Mouse (Mus musculus) liver, embryonic 11.5 days (tissue): Measurements from ENCODE around the gene Pamr1. TPM values are rescaled to one million over a fixed set of nuclear protein-coding genes. Genes with fewer than 3 reads are reported as not detected.

Experiments used
- ATAC-seq: fragments of 200-750 bp; cut with Nextera tagmentation; replicated peaks from 2 replicates; pipeline ENCODE4 v1.8.0; 2017; ENCODE audit warnings: moderate number of reproducible peaks, mild to moderate bottlenecking, moderate TSS enrichment, moderate library complexity; ENCODE audit not compliant: low FRiP score
- DNase-seq: peaks from one replicate; pipeline ENCODE4 v3.0.0-alpha.2; 2017; ENCODE audit warnings: low spot score
- H3K27ac ChIP-seq: fragments of 300-500 bp; sonication (generic); 2 replicates; pipeline ENCODE4 v1.5.1; 2014; ENCODE audit warnings: mild to moderate bottlenecking, low read depth, low read length, control low read depth
- H3K27me3 ChIP-seq: fragments of 300-500 bp; sonication (generic); replicated peaks from 2 replicates; pipeline ENCODE4 v1.6.1; 2014; ENCODE audit warnings: low read length, mixed read lengths; ENCODE audit not compliant: control insufficient read depth, insufficient read depth
- H3K36me3 ChIP-seq: fragments of 300-500 bp; sonication (generic); 2 replicates; pipeline ENCODE4 v1.6.1; 2014; ENCODE audit warnings: mild to moderate bottlenecking, low read length, moderate library complexity, mixed read lengths; ENCODE audit not compliant: control insufficient read depth, insufficient read depth
- H3K4me1 ChIP-seq: fragments of 300-500 bp; sonication (generic); replicated peaks from 2 replicates; pipeline ENCODE4 v1.6.1; 2014; ENCODE audit warnings: low read length, mixed read lengths; ENCODE audit not compliant: control insufficient read depth, insufficient read depth
- H3K4me2 ChIP-seq: fragments of 300-500 bp; sonication (generic); 2 replicates; pipeline ENCODE4 v1.6.1; 2014; ENCODE audit warnings: mild to moderate bottlenecking, control low read depth, moderate library complexity
- H3K4me3 ChIP-seq: fragments of 300-500 bp; sonication (generic); 2 replicates; pipeline ENCODE4 v1.5.1; 2014; ENCODE audit warnings: low read depth, low read length, control low read depth
- H3K9ac ChIP-seq: fragments of 300-500 bp; sonication (generic); 2 replicates; pipeline ENCODE4 v1.6.1; 2014; ENCODE audit warnings: low read depth, low read length, control low read depth
- H3K9me3 ChIP-seq: fragments of 300-500 bp; sonication (generic); 2 replicates; pipeline ENCODE4 v1.6.1; 2016; ENCODE audit warnings: low read length, inconsistent platforms, mixed read lengths; ENCODE audit not compliant: control insufficient read depth
- WGBS: fragments of 180-500 bp; shearing (Covaris S2); extraction: QIAGEN DNeasy Blood & Tissue Kit; methylation state at CpG from one replicate; pipeline ENCODE4 v1.1.7; 2014; 5-methylcytosine and 5-hydroxymethylcytosine counted together
- polyA plus RNA-seq: library from polyadenylated mRNA; unstranded; fragments of >200 nt; fragmentation: Nextera tagmentation; extraction: Ambion mirVana; gene quantifications from 2 replicates; pipeline ENCODE4 v1.2.1, GENCODE M21; 2014

The Pamr1 gene
- polyA plus RNA-seq, result 3.3 and 4.7 TPM in 2 replicates

DNA sequence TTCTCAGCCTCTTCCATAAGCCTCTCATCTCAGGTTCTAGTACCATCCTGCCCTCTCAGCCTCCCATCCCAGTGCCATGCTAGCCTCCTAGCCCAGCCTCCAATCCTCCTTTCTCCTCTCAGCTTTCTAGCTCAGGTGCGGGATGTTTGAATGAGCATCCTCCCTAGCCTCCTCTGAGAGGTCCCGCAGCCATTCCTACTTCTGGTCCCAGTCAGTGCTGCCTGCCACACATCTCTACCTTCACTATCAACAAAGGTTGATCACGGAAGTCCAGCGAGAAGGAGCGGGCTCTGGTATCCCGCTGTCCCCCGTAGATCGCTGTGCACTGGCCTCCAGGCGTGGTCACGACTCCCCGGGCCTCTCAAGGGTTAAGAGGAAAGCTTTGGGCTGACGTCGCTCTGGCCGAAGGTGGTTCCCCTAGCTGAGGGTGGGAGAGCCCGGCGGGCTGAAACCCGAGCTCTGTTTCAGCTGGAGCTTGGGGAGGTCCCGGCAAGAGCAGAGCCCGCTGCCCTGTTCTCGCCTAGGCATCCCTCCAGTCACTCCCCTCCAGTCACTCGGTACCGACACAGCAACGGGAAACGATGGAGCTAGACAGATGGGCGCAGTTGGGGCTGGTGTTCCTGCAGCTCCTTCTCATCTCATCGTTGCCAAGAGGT lies at the start of gene Pamr1:
Pamr1 (plus strand) TSS at position 402 of the 656 bp plus-strand sequence.
- DNase-seq (no peak), ATAC-seq (peak; percentile 48)
- H3K27me3 ChIP-seq, result peaks cover 16% of the 10 kb centered on the region
- no peaks in the 10 kb centered on the region; the same call in 1 of the 2 replicates for H3K9me3 ChIP-seq
- peak within 1 kb of the TSS; percentile 38 for H3K4me3 ChIP-seq
- no peak within 1 kb of the TSS for H3K27ac ChIP-seq
- peak within 1 kb of the TSS; percentile 59 for H3K4me2 ChIP-seq
- H3K4me1 ChIP-seq, result 0 out of 2 replicates have a peak, but pooled peaks cover 3% of the 10 kb centered on the region
- no peaks in the 10 kb centered on the region for H3K36me3 ChIP-seq
- H3K9ac ChIP-seq, result no peak within 1 kb of the TSS
- 3% methylated on average over 26 of the region's 26 CpGs for WGBS

DNA sequence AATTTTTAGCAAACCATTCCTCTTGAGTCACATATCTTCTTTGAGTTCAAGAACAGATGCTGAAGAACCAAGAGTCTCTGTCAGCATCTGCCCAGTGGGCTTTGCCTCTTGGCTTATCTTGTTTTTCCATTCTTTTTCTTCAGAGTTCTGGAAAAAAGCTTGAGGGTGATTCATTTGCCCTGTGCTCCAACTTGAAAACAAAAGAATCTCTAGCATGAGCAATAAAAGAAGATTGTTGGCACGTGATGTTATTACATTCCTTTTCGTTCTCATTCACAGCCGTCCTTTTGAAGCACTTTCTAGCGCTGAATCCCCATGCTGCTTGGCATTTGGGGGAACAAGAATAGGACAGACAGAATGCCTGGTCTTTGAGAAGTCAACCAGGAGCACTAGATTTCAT lies 42.2 kb upstream of the Pamr1 start:
- no peaks in the 10 kb centered on the region for H3K27me3 ChIP-seq
- H3K36me3 ChIP-seq, result no peaks in the 10 kb centered on the region
- H3K9me3 ChIP-seq, result no peaks in the 10 kb centered on the region
- H3K9ac ChIP-seq, result no peak overlapping the region
- H3K4me2 ChIP-seq, result no peak overlapping the region
- DNase-seq (no peak), ATAC-seq (no peak)
- WGBS, result 64% methylated on average over 4 of the region's 4 CpGs
- no peak overlapping the region for H3K4me3 ChIP-seq
- H3K27ac ChIP-seq, result no peak overlapping the region
- H3K4me1 ChIP-seq, result no peaks in the 10 kb centered on the region

DNA sequence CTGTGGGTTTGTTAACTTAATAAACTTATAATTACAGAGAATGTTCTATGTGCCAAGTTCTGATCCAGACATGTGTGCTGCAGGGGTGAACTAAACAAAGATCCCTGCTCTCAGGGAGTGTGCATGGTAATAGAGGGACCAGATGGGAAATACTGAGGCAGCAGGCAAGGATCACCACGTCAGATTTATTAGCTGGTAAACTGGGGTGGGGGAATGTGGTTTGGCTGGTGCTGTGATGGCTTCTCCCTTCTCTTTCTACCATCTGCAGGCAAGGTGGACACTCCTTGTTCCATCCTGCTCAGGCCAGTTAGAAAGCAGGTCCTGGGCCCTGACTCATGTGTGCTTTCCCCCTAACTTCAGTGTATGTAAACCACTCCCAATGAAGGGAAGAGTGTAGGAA lies 41.7 kb upstream of the Pamr1 start:
- Histone ChIP-seq H3K9ac (no peak overlapping the region), H3K4me3 (no peak overlapping the region), H3K36me3 (no peaks in the 10 kb centered on the region), H3K27me3 (no peaks in the 10 kb centered on the region), H3K27ac (no peak overlapping the region), H3K4me1 (no peaks in the 10 kb centered on the region), H3K9me3 (no peaks in the 10 kb centered on the region), H3K4me2 (no peak overlapping the region)
- DNase-seq (no peak), ATAC-seq (no peak)
- 56% methylated on average over 1 of the region's 1 CpGs for WGBS

DNA sequence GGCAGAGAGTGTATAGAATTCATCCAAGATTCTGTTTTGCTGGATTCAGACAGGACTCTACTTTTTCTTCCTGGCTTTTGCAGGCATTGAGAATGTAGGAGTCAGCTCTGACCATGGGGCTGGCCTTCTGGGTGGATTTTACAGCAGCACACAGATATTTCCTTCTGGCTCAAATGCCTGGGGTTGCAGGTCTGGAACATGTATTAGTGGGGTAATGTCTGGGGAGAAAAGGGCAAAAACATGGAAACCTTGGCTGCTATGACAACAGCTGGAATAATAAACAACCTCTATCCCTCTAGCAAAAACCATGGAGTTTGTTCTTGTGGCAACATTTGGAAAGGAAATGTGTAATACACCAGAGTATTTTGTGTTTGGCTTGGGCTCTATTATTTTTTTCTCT lies 29.9 kb upstream of the Pamr1 start:
- Histone ChIP-seq H3K9me3 (no peaks in the 10 kb centered on the region), H3K4me1 (no peaks in the 10 kb centered on the region), H3K27ac (no peak overlapping the region), H3K36me3 (no peaks in the 10 kb centered on the region), H3K9ac (no peak overlapping the region), H3K4me2 (no peak overlapping the region), H3K27me3 (no peaks in the 10 kb centered on the region), H3K4me3 (no peak overlapping the region)
- ATAC-seq, result no peak
- DNase-seq, result no peak

DNA sequence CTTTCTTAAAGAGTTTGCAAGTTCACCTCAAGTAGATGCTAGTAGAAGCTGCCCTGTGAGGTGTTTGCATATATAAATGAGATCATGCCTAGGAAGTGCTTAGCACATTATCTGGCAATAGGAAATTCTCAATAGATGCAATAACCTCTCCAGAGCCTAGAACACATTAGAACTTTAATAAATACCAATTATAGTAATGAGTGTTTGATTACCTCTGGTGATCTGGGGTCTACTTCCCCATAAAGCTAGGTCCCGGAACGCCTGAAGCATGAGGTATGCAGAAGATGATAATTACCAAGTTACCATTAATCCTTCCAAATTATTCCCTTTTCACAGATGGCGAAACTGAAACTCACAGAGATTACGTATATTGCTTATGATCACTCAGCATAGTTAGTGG lies 22.2 kb upstream of the Pamr1 start:
- no peak overlapping the region for H3K4me2 ChIP-seq
- WGBS, result 88% methylated on average over 4 of the region's 4 CpGs
- H3K9me3 ChIP-seq, result no peaks in the 10 kb centered on the region
- no peaks in the 10 kb centered on the region for H3K4me1 ChIP-seq
- H3K9ac ChIP-seq, result no peak overlapping the region
- no peaks in the 10 kb centered on the region for H3K27me3 ChIP-seq
- H3K27ac ChIP-seq, result no peak overlapping the region
- H3K4me3 ChIP-seq, result no peak overlapping the region
- no peak for ATAC-seq
- H3K36me3 ChIP-seq, result no peaks in the 10 kb centered on the region
- no peak for DNase-seq

DNA sequence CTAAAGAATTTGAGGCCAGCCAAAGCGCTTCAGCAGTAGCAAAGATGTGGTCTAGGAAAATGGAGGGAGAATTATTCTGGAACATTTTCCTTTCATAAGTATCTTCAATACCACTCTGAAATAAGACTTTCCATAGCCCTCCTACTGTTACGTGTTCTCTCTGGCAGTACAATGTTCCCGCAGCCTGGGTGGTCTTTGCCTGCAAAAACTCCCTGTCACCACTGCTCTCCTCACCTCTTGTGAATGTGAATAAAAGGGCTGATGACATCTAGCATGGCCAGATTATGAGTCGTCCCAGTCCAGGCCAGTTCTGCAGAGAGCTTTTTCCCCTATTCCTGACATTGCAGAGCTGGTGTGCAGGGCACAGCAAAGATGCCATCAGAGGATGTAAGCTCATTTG lies 16.4 kb upstream of the Pamr1 start:
- DNase-seq (no peak), ATAC-seq (no peak)
- 76% methylated on average over 4 of the region's 4 CpGs for WGBS
- no peak overlapping the region for H3K4me2 ChIP-seq
- H3K4me1 ChIP-seq, result no peaks in the 10 kb centered on the region
- no peak overlapping the region for H3K9ac ChIP-seq
- no peak overlapping the region for H3K4me3 ChIP-seq
- H3K36me3 ChIP-seq, result no peaks in the 10 kb centered on the region
- H3K27me3 ChIP-seq, result no peaks in the 10 kb centered on the region
- H3K9me3 ChIP-seq, result no peaks in the 10 kb centered on the region
- no peak overlapping the region for H3K27ac ChIP-seq

DNA sequence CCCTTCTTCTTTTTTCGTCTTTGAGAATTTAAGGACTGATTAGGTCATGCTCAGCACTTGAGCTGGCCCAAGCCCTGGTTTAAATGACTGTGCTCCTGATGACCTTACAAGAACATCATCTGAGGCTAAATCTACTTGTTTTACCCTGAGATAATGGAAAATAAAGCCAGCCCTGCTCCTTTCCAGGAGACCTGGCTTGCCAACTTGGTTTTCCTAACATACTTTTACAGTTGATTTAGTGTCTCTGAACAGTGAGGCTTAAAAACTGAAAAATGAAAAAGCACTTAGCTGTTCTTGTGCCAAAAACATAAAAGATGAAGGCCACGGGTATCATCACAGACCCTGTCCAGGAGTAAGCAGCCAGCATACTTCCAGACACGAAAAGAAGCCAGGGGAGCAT lies 13.0 kb upstream of the Pamr1 start:
- 56% methylated on average over 3 of the region's 3 CpGs for WGBS
- Histone ChIP-seq H3K9ac (no peak overlapping the region), H3K27me3 (no peaks in the 10 kb centered on the region), H3K4me3 (no peak overlapping the region), H3K9me3 (no peaks in the 10 kb centered on the region), H3K4me1 (no peaks in the 10 kb centered on the region), H3K36me3 (no peaks in the 10 kb centered on the region), H3K27ac (no peak overlapping the region), H3K4me2 (no peak overlapping the region)
- DNase-seq (no peak), ATAC-seq (no peak)

DNA sequence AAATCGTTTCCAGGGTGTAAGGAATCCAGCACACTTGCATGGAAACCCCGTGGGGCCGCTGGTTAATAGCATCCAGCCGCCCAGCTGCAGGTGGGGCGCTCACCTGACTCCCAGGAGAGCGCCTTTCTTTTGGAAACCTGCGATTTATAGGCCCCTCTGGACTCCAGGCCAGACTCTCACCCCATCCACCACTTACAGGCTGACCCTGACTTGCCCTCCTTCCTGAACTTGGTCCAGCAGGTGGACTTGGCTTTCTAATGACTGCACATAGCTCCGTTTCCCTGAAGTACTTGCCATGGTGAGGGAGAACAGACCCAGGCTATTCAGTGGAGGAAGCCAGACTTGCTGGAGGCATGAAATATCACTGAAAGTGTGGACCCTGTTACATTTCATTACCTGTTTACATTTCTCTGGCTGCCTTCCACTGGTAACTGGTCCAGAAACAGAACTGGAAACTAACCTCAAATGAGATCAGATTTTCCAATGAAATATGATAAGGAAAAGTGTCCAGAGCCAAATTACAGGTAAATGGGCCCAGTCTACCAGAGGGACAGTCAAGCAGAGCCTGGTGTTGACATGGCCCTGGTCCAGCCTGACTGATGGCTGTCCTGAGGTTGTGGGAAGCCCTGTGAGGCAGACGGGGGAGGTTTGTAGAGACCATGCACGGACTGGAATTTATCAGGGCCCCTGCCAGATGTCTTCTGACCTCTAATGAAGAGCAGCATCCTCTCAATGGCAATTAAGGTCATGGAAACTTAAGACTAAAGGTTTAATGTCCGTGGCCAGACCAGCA lies 9.2 kb upstream of the Pamr1 start:
- H3K9ac ChIP-seq, result no peak overlapping the region
- no peak overlapping the region for H3K4me2 ChIP-seq
- WGBS, result 55% methylated on average over 11 of the region's 11 CpGs
- H3K9me3 ChIP-seq, result no peaks in the 10 kb centered on the region
- no peaks in the 10 kb centered on the region for H3K4me1 ChIP-seq
- ATAC-seq (no peak), DNase-seq (no peak)
- H3K27ac ChIP-seq, result no peak overlapping the region
- H3K36me3 ChIP-seq, result no peaks in the 10 kb centered on the region
- no peak overlapping the region for H3K4me3 ChIP-seq
- no peaks in the 10 kb centered on the region for H3K27me3 ChIP-seq
